Mouse (Mus musculus): Measurements from ENCODE around the gene Phactr3. TPM values are rescaled to one million over a fixed set of nuclear protein-coding genes. Genes with fewer than 3 reads are reported as not detected.

Phactr3 gene
- polyA plus RNA-seq, 1 experiment: not detected

- Histone ChIP-seq H3K27ac (ENCODE audit: insufficient read depth, low read depth, low read length) (no peak overlapping the region), H3K4me3 (ENCODE audit: insufficient read depth, low read length) (no peak overlapping the region), H3K4me1 (ENCODE audit: control insufficient read depth, insufficient read depth, low read length) (no peaks in the 10 kb centered on the region)
- no peak for TF ChIP-seq CTCF (IDR thresholded peaks at IDR 0.05; ENCODE audit: low read depth, low read length)
These were observed 35.4 kb downstream of the Phactr3 start for GRCm38 (mm10) chr2:178154129-178154528.

- Histone ChIP-seq H3K4me3 (ENCODE audit: insufficient read depth, low read length) (no peak overlapping the region), H3K4me1 (ENCODE audit: control insufficient read depth, insufficient read depth, low read length) (no peaks in the 10 kb centered on the region), H3K27ac (ENCODE audit: insufficient read depth, low read depth, low read length) (no peak overlapping the region)
- TF ChIP-seq POLR2A (IDR thresholded peaks at IDR 0.05; ENCODE audit: borderline replicate concordance, low read depth, low read length) (no peak), CTCF (IDR thresholded peaks at IDR 0.05; ENCODE audit: low read depth, low read length) (no peak)
These were observed 35.8 kb downstream of the Phactr3 start for GRCm38 (mm10) chr2:178154576-178154975.

- H3K27ac ChIP-seq (ENCODE audit: insufficient read depth, low read depth, low read length): no peak overlapping the region
- no peak overlapping the region for H3K4me3 ChIP-seq (ENCODE audit: insufficient read depth, low read length)
- H3K4me1 ChIP-seq (ENCODE audit: control insufficient read depth, insufficient read depth, low read length): no peaks in the 10 kb centered on the region
- TF ChIP-seq POLR2A (IDR thresholded peaks at IDR 0.05; ENCODE audit: borderline replicate concordance, low read depth, low read length) (no peak), CTCF (IDR thresholded peaks at IDR 0.05; ENCODE audit: low read depth, low read length) (no peak)
These were observed 36.6 kb downstream of the Phactr3 start for GRCm38 (mm10) chr2:178155176-178155916.

GRCm38 (mm10) chr2:178155917-178156282, 37.1 kb downstream of the Phactr3 start:
- Histone ChIP-seq H3K27ac (ENCODE audit: insufficient read depth, low read depth, low read length) (no peak overlapping the region), H3K4me1 (ENCODE audit: control insufficient read depth, insufficient read depth, low read length) (no peaks in the 10 kb centered on the region), H3K4me3 (ENCODE audit: insufficient read depth, low read length) (no peak overlapping the region)
- no peak for TF ChIP-seq POLR2A (IDR thresholded peaks at IDR 0.05; ENCODE audit: borderline replicate concordance, low read depth, low read length)
- no peak for TF ChIP-seq CTCF (IDR thresholded peaks at IDR 0.05; ENCODE audit: low read depth, low read length)

GRCm38 (mm10) chr2:178158936-178159335, 40.2 kb downstream of the Phactr3 start:
- Histone ChIP-seq H3K27ac (ENCODE audit: insufficient read depth, low read depth, low read length) (no peak overlapping the region), H3K4me1 (ENCODE audit: control insufficient read depth, insufficient read depth, low read length) (no peaks in the 10 kb centered on the region), H3K4me3 (ENCODE audit: insufficient read depth, low read length) (no peak overlapping the region)
- TF ChIP-seq CTCF (IDR thresholded peaks at IDR 0.05; ENCODE audit: low read depth, low read length) (no peak), POLR2A (IDR thresholded peaks at IDR 0.05; ENCODE audit: borderline replicate concordance, low read depth, low read length) (no peak)

GRCm38 (mm10) chr2:178163981-178164380, 45.2 kb downstream of the Phactr3 start:
- TF ChIP-seq POLR2A (IDR thresholded peaks at IDR 0.05; ENCODE audit: borderline replicate concordance, low read depth, low read length) (no peak), CTCF (IDR thresholded peaks at IDR 0.05; ENCODE audit: low read depth, low read length) (no peak)
- Histone ChIP-seq H3K27ac (ENCODE audit: insufficient read depth, low read depth, low read length) (no peak overlapping the region), H3K4me1 (ENCODE audit: control insufficient read depth, insufficient read depth, low read length) (no peaks in the 10 kb centered on the region), H3K4me3 (ENCODE audit: insufficient read depth, low read length) (no peak overlapping the region)

GRCm38 (mm10) chr2:178165943-178166342, 47.2 kb downstream of the Phactr3 start:
- TF ChIP-seq CTCF (IDR thresholded peaks at IDR 0.05; ENCODE audit: low read depth, low read length): no peak
- no peak for TF ChIP-seq POLR2A (IDR thresholded peaks at IDR 0.05; ENCODE audit: borderline replicate concordance, low read depth, low read length)
- H3K27ac ChIP-seq (ENCODE audit: insufficient read depth, low read depth, low read length): no peak overlapping the region
- H3K4me3 ChIP-seq (ENCODE audit: insufficient read depth, low read length): no peak overlapping the region
- H3K4me1 ChIP-seq (ENCODE audit: control insufficient read depth, insufficient read depth, low read length): no peaks in the 10 kb centered on the region

- Histone ChIP-seq H3K4me1 (ENCODE audit: control insufficient read depth, insufficient read depth, low read length) (no peaks in the 10 kb centered on the region), H3K27ac (ENCODE audit: insufficient read depth, low read depth, low read length) (no peak overlapping the region), H3K4me3 (ENCODE audit: insufficient read depth, low read length) (no peak overlapping the region)
- TF ChIP-seq CTCF (IDR thresholded peaks at IDR 0.05; ENCODE audit: low read depth, low read length) (no peak), POLR2A (IDR thresholded peaks at IDR 0.05; ENCODE audit: borderline replicate concordance, low read depth, low read length) (no peak)
These were observed 51.2 kb downstream of the Phactr3 start for GRCm38 (mm10) chr2:178169983-178170382.

- Histone ChIP-seq H3K4me1 (ENCODE audit: control insufficient read depth, insufficient read depth, low read length) (no peaks in the 10 kb centered on the region), H3K4me3 (ENCODE audit: insufficient read depth, low read length) (no peak overlapping the region), H3K27ac (ENCODE audit: insufficient read depth, low read depth, low read length) (no peak overlapping the region)
- no peak for TF ChIP-seq POLR2A (IDR thresholded peaks at IDR 0.05; ENCODE audit: borderline replicate concordance, low read depth, low read length)
- TF ChIP-seq CTCF (IDR thresholded peaks at IDR 0.05; ENCODE audit: low read depth, low read length): no peak
These were observed 55.2 kb downstream of the Phactr3 start for GRCm38 (mm10) chr2:178173951-178174350.

- TF ChIP-seq POLR2A (IDR thresholded peaks at IDR 0.05; ENCODE audit: borderline replicate concordance, low read depth, low read length) (no peak), CTCF (IDR thresholded peaks at IDR 0.05; ENCODE audit: low read depth, low read length) (no peak)
- Histone ChIP-seq H3K4me3 (ENCODE audit: insufficient read depth, low read length) (no peak overlapping the region), H3K27ac (ENCODE audit: insufficient read depth, low read depth, low read length) (no peak overlapping the region), H3K4me1 (ENCODE audit: control insufficient read depth, insufficient read depth, low read length) (no peaks in the 10 kb centered on the region)
These were observed 56.6 kb downstream of the Phactr3 start for GRCm38 (mm10) chr2:178175286-178175931.

Measured in bone marrow macrophage, adult 2 months (primary cell).